In genomic region chr9:65074855-65075493, GRCm38 (mm10) we compare ENCODE assay signal across 13 mouse cellular contexts. TPM values are rescaled to one million over a fixed set of nuclear protein-coding genes. Genes with fewer than 3 reads are reported as not detected.
A peak's percentile ranks its signal among the peaks of the same experiment; 100 is the strongest.
DNase-seq lines count a peak whose midpoint lies in the region; ATAC-seq and TF ChIP-seq lines count a peak whose summit lies in the region.
"Had no signal": no experiment of that assay in that cellular context is flagged by ENCODE, and none has a peak within 500 bp of the region (broad histone marks: within the 10 kb centered on the region; RNA-seq: fewer than 3 reads in every experiment).

No protein-coding gene starts in this region.

- H3K27me3 ChIP-seq in lung, postnatal 0 days (replicated peaks; ENCODE audit: insufficient read depth, low read length) = no peaks in the 10 kb centered on the region
- no peaks in the 10 kb centered on the region for H3K27me3 ChIP-seq in liver, embryonic 13.5 days
- H3K27me3 ChIP-seq in spleen, adult 2 months (ENCODE audit: control insufficient read depth, insufficient read depth, low read length) = no peaks in the 10 kb centered on the region
- H3K27me3 ChIP-seq: heart, embryonic 15.5 days had no signal

- 82% methylated on average over 6 of the region's 6 CpGs for WGBS in lung, postnatal 0 days
- 49% methylated on average over 6 of the region's 6 CpGs for WGBS in liver, embryonic 13.5 days (ENCODE audit: insufficient replicate concordance)
- WGBS in spleen, adult 2 months = 20% methylated on average over 6 of the region's 6 CpGs

- H3K9ac ChIP-seq in lung, postnatal 0 days (replicated peaks; ENCODE audit: low read depth) = no peak overlapping the region
- H3K9ac ChIP-seq in liver, embryonic 13.5 days = no peak overlapping the region
- H3K9ac ChIP-seq: heart, embryonic 15.5 days had no signal

- H3K9me3 ChIP-seq in lung, postnatal 0 days (ENCODE audit: low read length) = no peaks in the 10 kb centered on the region
- no peaks in the 10 kb centered on the region for H3K9me3 ChIP-seq in liver, embryonic 13.5 days (replicated peaks)
- H3K9me3 ChIP-seq: heart, embryonic 15.5 days had no signal

- H3K27ac ChIP-seq in lung, postnatal 0 days (ENCODE audit: low read length) = no peak overlapping the region
- H3K27ac ChIP-seq in liver, embryonic 13.5 days = peak overlapping the region; percentile 41; the same call in 1 of the 2 replicates
- peak overlapping the region; percentile 66 for H3K27ac ChIP-seq in spleen, adult 2 months (ENCODE audit: insufficient read depth, low read length)
- H3K27ac ChIP-seq: heart, embryonic 15.5 days had no signal

- ATAC-seq in lung, postnatal 0 days = no peak
- ATAC-seq in liver, embryonic 13.5 days (ENCODE audit: low read depth) = no peak
- ATAC-seq in activated CD4-positive, CD25-positive, alpha-beta regulatory T cell, adult 4 months = no peak
- ATAC-seq: inflammation-experienced regulatory T-cells, adult 6 months had no signal

- TF ChIP-seq EP300 in lung, postnatal 0 days (IDR thresholded peaks at IDR 0.05) = no peak

- no peak for TF ChIP-seq POLR2A in spleen, adult 2 months (IDR thresholded peaks at IDR 0.05; ENCODE audit: low read depth, low read length)

- no peak for TF ChIP-seq CTCF in lung, postnatal 0 days (IDR thresholded peaks at IDR 0.05)
- no peak for TF ChIP-seq CTCF in spleen, adult 2 months (IDR thresholded peaks at IDR 0.05; ENCODE audit: extremely low read depth, insufficient read depth, insufficient read length, insufficient replicate concordance)

- no peak overlapping the region for H3K4me2 ChIP-seq in lung, postnatal 0 days (replicated peaks; ENCODE audit: low read depth, low read length)
- H3K4me2 ChIP-seq in liver, embryonic 13.5 days = no peak overlapping the region
- H3K4me2 ChIP-seq: heart, embryonic 15.5 days had no signal

- H3K4me1 ChIP-seq in lung, postnatal 0 days (ENCODE audit: insufficient read depth, low read depth, low read length) = no peaks in the 10 kb centered on the region
- H3K4me1 ChIP-seq in liver, embryonic 13.5 days (replicated peaks) = peaks cover 28% of the 10 kb centered on the region
- H3K4me1 ChIP-seq in spleen, adult 2 months (ENCODE audit: control insufficient read depth, insufficient read depth, insufficient read length) = peaks cover 10% of the 10 kb centered on the region; the same call in 1 of the 2 replicates
- H3K4me1 ChIP-seq: heart, embryonic 15.5 days had no signal

- H3K4me3 ChIP-seq in lung, postnatal 0 days (ENCODE audit: low read depth, low read length) = no peak overlapping the region
- H3K4me3 ChIP-seq in liver, embryonic 13.5 days (replicated peaks) = no peak overlapping the region
- H3K4me3 ChIP-seq in spleen, adult 2 months (ENCODE audit: extremely low read depth, insufficient read depth, insufficient read length) = no peak overlapping the region
- H3K4me3 ChIP-seq: heart, embryonic 15.5 days had no signal

- DNase-seq in lung, postnatal 0 days (ENCODE audit: low spot score) = peak; percentile 21
- DNase-seq in lung, postnatal 14 days = no peak
- DNase-seq in MEL-GATA-1-ER (ENCODE audit: extremely low read depth, low read depth) = peak; percentile 95
- DNase-seq in liver, embryonic 13.5 days = no peak
- peak; percentile 34 to 57 for DNase-seq in spleen, adult 2 months (ENCODE audit: low read depth in 1 of 2, low spot score in 2 of 2)
- DNase-seq in frontal cortex, postnatal 25 days (ENCODE audit: low spot score in 2 of 2) = no peak
- no peak for DNase-seq in embryo, embryonic 11 days
- DNase-seq: cerebellum, adult 9-10 months; gastrocnemius, postnatal 10 days; kidney, postnatal 4 days had no signal

- H3K36me3 ChIP-seq in lung, postnatal 0 days (ENCODE audit: insufficient read depth, low read length) = peaks cover 51% of the 10 kb centered on the region
- H3K36me3 ChIP-seq in liver, embryonic 13.5 days = peaks cover 95% of the 10 kb centered on the region
- peaks cover 16% of the 10 kb centered on the region for H3K36me3 ChIP-seq in spleen, adult 2 months (ENCODE audit: control insufficient read depth, insufficient read depth, low read length)

RNA-seq across cellular contexts. Expression of gene Igdcc4, which starts 26.3 kb away (rescaled TPM):
- polyA plus RNA-seq in lung, postnatal 0 days (2015; fragmentation: Nextera tagmentation; extraction: Ambion mirVana) = 1.7 and 1.8 TPM in 2 replicates
- 3.8 and 4.6 TPM in 2 replicates for polyA plus RNA-seq in liver, embryonic 13.5 days (2015; fragmentation: Nextera tagmentation; extraction: Ambion mirVana)
- polyA plus RNA-seq in spleen, adult 2 months (2012; rRNA removed) = 1.4 and 1.9 TPM in 2 replicates
- polyA plus RNA-seq in activated CD4-positive, CD25-positive, alpha-beta regulatory T cell, adult 4 months (2017; shearing (Covaris generic)) = under 1 TPM in 1 of 2 experiments, not detected in 1; 0.11 TPM

RNA-seq across cellular contexts. Expression of gene Dpp8, which starts 42.8 kb away (rescaled TPM):
- 17.2 and 20.1 TPM in 2 replicates for polyA plus RNA-seq in lung, postnatal 0 days (2015; fragmentation: Nextera tagmentation; extraction: Ambion mirVana)
- polyA plus RNA-seq in liver, embryonic 13.5 days (2015; fragmentation: Nextera tagmentation; extraction: Ambion mirVana) = 16.3 and 21.2 TPM in 2 replicates
- 32.6 and 39.7 TPM in 2 replicates for polyA plus RNA-seq in spleen, adult 2 months (2012; rRNA removed)
- polyA plus RNA-seq in activated CD4-positive, CD25-positive, alpha-beta regulatory T cell, adult 4 months (2017; shearing (Covaris generic)) = 10 to 100 TPM; 23.4 to 29.2 TPM

RNA-seq across cellular contexts. Expression of gene Hacd3, which starts 53.5 kb away (rescaled TPM):
- polyA plus RNA-seq in lung, postnatal 0 days (2015; fragmentation: Nextera tagmentation; extraction: Ambion mirVana) = 88.4 and 100 TPM in 2 replicates
- 55.7 and 69.5 TPM in 2 replicates for polyA plus RNA-seq in liver, embryonic 13.5 days (2015; fragmentation: Nextera tagmentation; extraction: Ambion mirVana)
- polyA plus RNA-seq in spleen, adult 2 months (2012; rRNA removed) = 12.4 and 14.4 TPM in 2 replicates
- 100 to 1,000 TPM; 104 to 106 TPM for polyA plus RNA-seq in activated CD4-positive, CD25-positive, alpha-beta regulatory T cell, adult 4 months (2017; shearing (Covaris generic))

Comparison
In these comparisons a context has a peak if more than half of its experiments do, and no peak if none do; other contexts are left out.
1. DNase-seq: peak in lung, postnatal 0 days (single experiment), MEL-GATA-1-ER (single experiment) and spleen, adult 2 months (2 of 2); none in lung, postnatal 14 days (single experiment), liver, embryonic 13.5 days (single experiment), frontal cortex, postnatal 25 days (0 of 2) and embryo, embryonic 11 days (single experiment).